Mouse (Mus musculus) G1E (cell line): ENCODE results near the gene Grhl1.

Experiments
- CTCF ChIP-seq: IDR thresholded peaks from 2 replicates; pipeline ENCODE4 v1.5.1; 2012; ENCODE audit warnings: low read depth, low read length, inconsistent platforms, mixed read lengths
- GATA2 ChIP-seq: IDR thresholded peaks from 2 replicates; pipeline ENCODE4 v1.6.1; 2012; ENCODE audit warnings: low read depth, low read length, inconsistent platforms, borderline replicate concordance
- POLR2AphosphoS5 ChIP-seq: IDR thresholded peaks from 2 replicates; pipeline ENCODE4 v1.6.1; 2012; ENCODE audit warnings: low read depth, low read length, inconsistent platforms; ENCODE audit not compliant: insufficient replicate concordance
- TAL1 ChIP-seq: conservative IDR thresholded peaks from 2 replicates; pipeline ENCODE4 v1.6.1; 2012; ENCODE audit warnings: low read depth, low read length, inconsistent platforms, mixed read lengths

GRCm38 (mm10) chr12:24661100-24661499 lies 89.0 kb downstream of the Grhl1 start:
- no peak for TF ChIP-seq CTCF
- TF ChIP-seq POLR2AphosphoS5 = no peak
- no peak for TF ChIP-seq TAL1
- no peak for TF ChIP-seq GATA2
